Mouse (Mus musculus) ES-Bruce4 (cell line): ENCODE measurements around the gene Gm20683.

Source experiments
- CTCF ChIP-seq: IDR thresholded peaks from one replicate; pipeline ENCODE4 v1.8.1; 2011; ENCODE audit warnings: low read depth, low read length
- EP300 ChIP-seq: IDR thresholded peaks from 2 replicates; pipeline ENCODE4 v1.6.1; 2011; ENCODE audit warnings: low read depth, low read length; ENCODE audit not compliant: insufficient read depth
- POLR2A ChIP-seq: IDR thresholded peaks from one replicate; pipeline ENCODE4 v1.8.1; 2011; ENCODE audit warnings: low read length; ENCODE audit not compliant: insufficient read depth

DNA sequence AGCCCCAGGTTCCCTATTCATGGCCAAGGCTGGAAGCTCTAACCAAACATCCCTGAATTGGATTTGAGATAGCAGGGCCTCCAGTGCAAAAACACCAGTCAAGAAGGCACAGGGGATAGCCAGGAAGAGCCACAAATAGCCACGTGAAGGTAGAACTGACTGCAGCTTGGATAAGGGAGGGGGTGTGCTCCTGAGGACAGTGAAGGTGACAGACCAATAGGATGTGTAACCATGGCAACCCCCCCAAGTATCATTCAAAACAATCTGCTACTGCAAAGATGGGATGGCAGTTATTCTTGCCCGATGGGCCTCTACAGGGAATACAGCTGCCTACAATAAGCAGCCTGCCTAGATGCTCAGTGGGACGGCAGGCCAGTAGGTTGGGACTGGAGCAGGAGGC is 4.0 kb downstream of the Gm20683 start:
- TF ChIP-seq CTCF: no peak
- no peak for TF ChIP-seq EP300
- TF ChIP-seq POLR2A: no peak
